Mouse (Mus musculus) hindbrain, embryonic 13.5 days (tissue): Measurements from ENCODE around the gene Rnf208. TPM values are rescaled to one million over a fixed set of nuclear protein-coding genes. Genes with fewer than 3 reads are reported as not detected.
"Not testable (repeated sequence)": the region's sequence is repeated elsewhere in the genome, so short reads cannot be mapped to it uniquely, and the experiment has no call there.

Source experiments
- ATAC-seq: fragments of 200-750 bp; cut with Nextera tagmentation; 2 replicates; pipeline ENCODE4 v1.8.0; 2017; ENCODE audit warnings: moderate TSS enrichment; ENCODE audit not compliant: low FRiP score
- H3K27ac ChIP-seq: fragments of 300-500 bp; sonication (generic); 2 replicates; pipeline ENCODE4 v1.5.1; 2015; ENCODE audit warnings: inconsistent platforms, mild to moderate bottlenecking, moderate library complexity
- H3K27me3 ChIP-seq: fragments of 300-500 bp; sonication (generic); 2 replicates; pipeline ENCODE4 v1.6.1; 2015; ENCODE audit warnings: mild to moderate bottlenecking, inconsistent platforms
- H3K36me3 ChIP-seq: fragments of 300-500 bp; sonication (generic); 2 replicates; pipeline ENCODE4 v1.6.1; 2015; ENCODE audit warnings: mild to moderate bottlenecking, inconsistent platforms
- H3K4me1 ChIP-seq: fragments of 300-500 bp; sonication (generic); replicated peaks from 2 replicates; pipeline ENCODE4 v1.6.1; 2015; ENCODE audit warnings: inconsistent platforms
- H3K4me2 ChIP-seq: fragments of 300-500 bp; sonication (generic); 2 replicates; pipeline ENCODE4 v1.6.1; 2015; ENCODE audit warnings: inconsistent platforms, mild to moderate bottlenecking, moderate library complexity
- H3K4me3 ChIP-seq: fragments of 300-500 bp; sonication (generic); 2 replicates; pipeline ENCODE4 v1.5.1; 2015; ENCODE audit warnings: mild to moderate bottlenecking, inconsistent platforms
- H3K9ac ChIP-seq: fragments of 300-500 bp; sonication (generic); 2 replicates; pipeline ENCODE4 v1.6.1; 2015; ENCODE audit warnings: mild to moderate bottlenecking, inconsistent platforms
- H3K9me3 ChIP-seq: fragments of 300-500 bp; sonication (generic); 2 replicates; pipeline ENCODE4 v1.6.1; 2016; ENCODE audit warnings: inconsistent platforms
- WGBS: fragments of 180-500 bp; shearing (Covaris S2); methylation state at CpG from one replicate; pipeline ENCODE4 v1.1.7; 2015; 5-methylcytosine and 5-hydroxymethylcytosine counted together
- polyA plus RNA-seq: library from polyadenylated mRNA; unstranded; fragments of >200 nt; fragmentation: Nextera tagmentation; extraction: Ambion mirVana; gene quantifications from 2 replicates; pipeline ENCODE4 v1.2.1, GENCODE M21; 2015

Gene Rnf208
- polyA plus RNA-seq, 1 experiment from 2014 or later = 90.3 TPM

GRCm38 (mm10) chr2:25257250-25257649 is 15.2 kb downstream of the Rnf208 start:
- WGBS = 87% methylated on average over 5 of the region's 5 CpGs
- H3K27me3 ChIP-seq = not testable (repeated sequence)

GRCm38 (mm10) chr2:25258887-25259286 is 16.8 kb downstream of the Rnf208 start:
- H3K4me3 ChIP-seq = no peak overlapping the region
- H3K27me3 ChIP-seq = peaks cover 5% of the 10 kb centered on the region
- peaks cover 41% of the 10 kb centered on the region for H3K4me1 ChIP-seq
- no peaks in the 10 kb centered on the region for H3K36me3 ChIP-seq
- no peaks in the 10 kb centered on the region for H3K9me3 ChIP-seq
- no peak overlapping the region for H3K9ac ChIP-seq
- H3K4me2 ChIP-seq = no peak overlapping the region
- no peak for ATAC-seq
- no peak overlapping the region for H3K27ac ChIP-seq
- 47% methylated on average over 2 of the region's 2 CpGs for WGBS

More at GRCm38 (mm10) chr2:25257250-25257649, 15.2 kb downstream of the Rnf208 start:
- not testable (repeated sequence) for H3K4me3 ChIP-seq, ATAC-seq, H3K9ac ChIP-seq, H3K9me3 ChIP-seq, H3K4me2 ChIP-seq, H3K27ac ChIP-seq
- Histone ChIP-seq H3K4me1 (peaks cover 31% of the 10 kb centered on the region), H3K36me3 (peaks cover 11% of the 10 kb centered on the region; the same call in 1 of the 2 replicates)

- Histone ChIP-seq H3K27me3 (peaks cover 18% of the 10 kb centered on the region), H3K4me2 (peak overlapping the region; percentile 99), H3K27ac (peak overlapping the region; percentile 78), H3K36me3 (no peaks in the 10 kb centered on the region), H3K4me3 (peak overlapping the region; percentile 79), H3K4me1 (peaks cover 52% of the 10 kb centered on the region), H3K9ac (peak overlapping the region; percentile 62), H3K9me3 (no peaks in the 10 kb centered on the region)
- 49% methylated on average over 12 of the region's 12 CpGs for WGBS
- 0 out of 2 replicates have a peak, but pooled peaks have one; percentile 1 for ATAC-seq
These were observed 19.8 kb downstream of the Rnf208 start for GRCm38 (mm10) chr2:25261870-25262269.

GRCm38 (mm10) chr2:25262291-25262767 is 20.3 kb downstream of the Rnf208 start, which contains the start of gene Tprn:
TSS of gene Tprn (plus strand) at chr2:25262618.
- H3K4me1 ChIP-seq = peaks cover 52% of the 10 kb centered on the region
- WGBS = under 1% methylated on average over 39 of the region's 39 CpGs

GRCm38 (mm10) chr2:25262795-25263622 is 21.0 kb downstream of the Rnf208 start:
- ATAC-seq = peak; percentile 50
- WGBS = under 1% methylated on average over 82 of the region's 82 CpGs
- Histone ChIP-seq H3K9me3 (no peaks in the 10 kb centered on the region), H3K4me2 (peak overlapping the region; percentile 99), H3K9ac (peak overlapping the region; percentile 85), H3K27ac (peak overlapping the region; percentile 87), H3K27me3 (peaks cover 18% of the 10 kb centered on the region), H3K4me1 (peaks cover 55% of the 10 kb centered on the region), H3K4me3 (peak overlapping the region; percentile 79), H3K36me3 (peaks cover 1% of the 10 kb centered on the region; the same call in 1 of the 2 replicates)

More at GRCm38 (mm10) chr2:25262291-25262767, 20.3 kb downstream of the Rnf208 start, which contains the start of gene Tprn:
- H3K9ac ChIP-seq = peak within 1 kb of the TSS; percentile 85
- peak within 1 kb of the TSS; percentile 87 for H3K27ac ChIP-seq
- H3K4me3 ChIP-seq = peak within 1 kb of the TSS; percentile 79
- peak; percentile 98 for ATAC-seq
- H3K9me3 ChIP-seq = no peaks in the 10 kb centered on the region
- peaks cover 18% of the 10 kb centered on the region for H3K27me3 ChIP-seq
- no peaks in the 10 kb centered on the region for H3K36me3 ChIP-seq
- peak within 1 kb of the TSS; percentile 99 for H3K4me2 ChIP-seq

GRCm38 (mm10) chr2:25263623-25264285 is 21.7 kb downstream of the Rnf208 start:
- H3K36me3 ChIP-seq = peaks cover 9% of the 10 kb centered on the region
- H3K4me3 ChIP-seq = peak overlapping the region; percentile 79
- ATAC-seq = no peak
- peak overlapping the region; percentile 99 for H3K4me2 ChIP-seq
- H3K9ac ChIP-seq = peak overlapping the region; percentile 85
- peaks cover 18% of the 10 kb centered on the region for H3K27me3 ChIP-seq
- peaks cover 60% of the 10 kb centered on the region for H3K4me1 ChIP-seq
- H3K27ac ChIP-seq = peak overlapping the region; percentile 87; the same call in 1 of the 2 replicates
- H3K9me3 ChIP-seq = no peaks in the 10 kb centered on the region
- 18% methylated on average over 12 of the region's 12 CpGs for WGBS

GRCm38 (mm10) chr2:25264286-25264660 is 22.2 kb downstream of the Rnf208 start:
- H3K9me3 ChIP-seq = no peaks in the 10 kb centered on the region
- ATAC-seq = no peak
- peak overlapping the region; percentile 85 for H3K9ac ChIP-seq
- peaks cover 14% of the 10 kb centered on the region for H3K36me3 ChIP-seq
- peaks cover 18% of the 10 kb centered on the region for H3K27me3 ChIP-seq
- H3K4me3 ChIP-seq = peak overlapping the region; percentile 79
- 78% methylated on average over 5 of the region's 5 CpGs for WGBS
- H3K4me2 ChIP-seq = peak overlapping the region; percentile 99
- H3K4me1 ChIP-seq = peaks cover 60% of the 10 kb centered on the region
- H3K27ac ChIP-seq = no peak overlapping the region

- peaks cover 20% of the 10 kb centered on the region for H3K36me3 ChIP-seq
- H3K9me3 ChIP-seq = no peaks in the 10 kb centered on the region
- 67% methylated on average over 3 of the region's 3 CpGs for WGBS
- peak overlapping the region; percentile 85 for H3K9ac ChIP-seq
- H3K27me3 ChIP-seq = peaks cover 18% of the 10 kb centered on the region
- H3K4me1 ChIP-seq = peaks cover 60% of the 10 kb centered on the region
- no peak for ATAC-seq
- H3K27ac ChIP-seq = no peak overlapping the region
- peak overlapping the region; percentile 79 for H3K4me3 ChIP-seq
- H3K4me2 ChIP-seq = peak overlapping the region; percentile 99
These were observed 22.8 kb downstream of the Rnf208 start for GRCm38 (mm10) chr2:25264851-25265250.

GRCm38 (mm10) chr2:25265897-25266656 is 24.0 kb downstream of the Rnf208 start:
- no peaks in the 10 kb centered on the region for H3K9me3 ChIP-seq
- H3K36me3 ChIP-seq = peaks cover 30% of the 10 kb centered on the region
- H3K4me2 ChIP-seq = peak overlapping the region; percentile 99
- WGBS = 60% methylated on average over 6 of the region's 6 CpGs
- H3K9ac ChIP-seq = peak overlapping the region; percentile 70
- peak overlapping the region; percentile 79 for H3K4me3 ChIP-seq
- peak overlapping the region; percentile 83 for H3K27ac ChIP-seq
- no peak for ATAC-seq
- peaks cover 67% of the 10 kb centered on the region for H3K4me1 ChIP-seq
- H3K27me3 ChIP-seq = peaks cover 18% of the 10 kb centered on the region

- H3K4me3 ChIP-seq = peak overlapping the region; percentile 79
- peak overlapping the region; percentile 83 for H3K27ac ChIP-seq
- peaks cover 18% of the 10 kb centered on the region for H3K27me3 ChIP-seq
- H3K9me3 ChIP-seq = no peaks in the 10 kb centered on the region
- peaks cover 31% of the 10 kb centered on the region for H3K36me3 ChIP-seq
- WGBS = 35% methylated on average over 2 of the region's 2 CpGs
- H3K4me2 ChIP-seq = peak overlapping the region; percentile 99
- no peak for ATAC-seq
- peak overlapping the region; percentile 70 for H3K9ac ChIP-seq
- peaks cover 74% of the 10 kb centered on the region for H3K4me1 ChIP-seq
These were observed 24.7 kb downstream of the Rnf208 start for GRCm38 (mm10) chr2:25266720-25267119.

GRCm38 (mm10) chr2:25267241-25267640 is 25.2 kb downstream of the Rnf208 start:
- H3K27me3 ChIP-seq = peaks cover 18% of the 10 kb centered on the region
- H3K9me3 ChIP-seq = no peaks in the 10 kb centered on the region
- no peak for ATAC-seq
- H3K4me2 ChIP-seq = peak overlapping the region; percentile 99
- H3K9ac ChIP-seq = peak overlapping the region; percentile 36
- H3K4me1 ChIP-seq = peaks cover 72% of the 10 kb centered on the region
- peak overlapping the region; percentile 83 for H3K27ac ChIP-seq
- peaks cover 31% of the 10 kb centered on the region for H3K36me3 ChIP-seq
- peak overlapping the region; percentile 79; the same call in 1 of the 2 replicates for H3K4me3 ChIP-seq
